Mouse (Mus musculus) gastrocnemius, adult 2 months (tissue): ENCODE data around the gene Avil. TPM values are rescaled to one million over a fixed set of nuclear protein-coding genes. Genes with fewer than 3 reads are reported as not detected.
"Not testable (repeated sequence)": the region's sequence is repeated elsewhere in the genome, so short reads cannot be mapped to it uniquely, and the experiment has no call there.

Experiments used
- DNase-seq: peaks from one replicate; pipeline ENCODE4 v3.0.0; 2022
- H3K27ac ChIP-seq: fragments of 200-600 bp; 2 replicates; pipeline ENCODE4 v1.8.1; 2022; ENCODE audit warnings: mild to moderate bottlenecking
- H3K4me3 ChIP-seq: fragments of 200-600 bp; 2 replicates; pipeline ENCODE4 v1.8.1; 2022; ENCODE audit warnings: mild to moderate bottlenecking, moderate library complexity
- CTCF ChIP-seq: fragments of 200-600 bp; IDR thresholded peaks from 2 replicates; pipeline ENCODE4 v1.8.1; 2022; ENCODE audit warnings: antibody characterized with exemption, mild to moderate bottlenecking, moderate library complexity
- intact Hi-C: fragments of 180-260 bp; cut with DNase I; formaldehyde crosslinking; loops from one replicate; pipeline ENCODE4 v1.15.1; 2025
- microRNA-seq: library from miRNA; unstranded; fragments of <30 nt; microRNA quantifications from one replicate; pipeline ENCODE4 v1.2.0, GENCODE M21; 2021
- total RNA-seq, 2 experiments: library from RNA; stranded (reverse); gene quantifications; 2 replicates each; pipeline ENCODE4 v1.2.3; 2021

Avil gene
- total RNA-seq, 2 experiments from 2014 or later = 3.2 to 5.7 TPM

GRCm38 (mm10) chr10:127061085-127061484 lies 60.6 kb downstream of the Avil start:
- intact Hi-C loops = no loop called here

DNA sequence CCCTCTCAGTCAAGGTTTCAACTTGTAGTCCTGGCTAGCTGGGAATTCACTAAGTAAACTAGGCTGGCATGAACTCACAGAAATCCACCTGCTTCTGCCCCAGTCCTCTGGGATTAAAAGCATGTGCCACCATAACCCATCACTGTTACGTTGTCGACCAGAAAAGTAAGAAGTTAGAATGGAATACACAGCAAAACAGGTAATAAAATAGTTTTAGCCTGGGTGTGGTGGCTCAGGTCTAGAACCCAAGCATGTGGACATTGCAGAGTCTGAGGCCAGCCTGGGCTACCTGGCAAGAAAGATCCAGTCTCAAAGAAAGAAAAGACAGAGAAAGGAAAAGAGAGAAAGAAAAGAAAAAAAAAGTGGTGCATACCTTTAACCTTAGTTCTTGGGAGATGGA lies 61.0 kb downstream of the Avil start:
- Histone ChIP-seq H3K4me3 (no peak overlapping the region), H3K27ac (no peak overlapping the region)
- intact Hi-C loops = no loop called here
- no peak for TF ChIP-seq CTCF
- DNase-seq = no peak

More at GRCm38 (mm10) chr10:127061085-127061484, 60.6 kb downstream of the Avil start:
- H3K27ac ChIP-seq = no peak overlapping the region
- no peak for TF ChIP-seq CTCF
- no peak for DNase-seq
- no peak overlapping the region for H3K4me3 ChIP-seq

GRCm38 (mm10) chr10:127062101-127062500 lies 61.6 kb downstream of the Avil start:
- DNase-seq, intact Hi-C loops, H3K4me3 ChIP-seq, H3K27ac ChIP-seq: not testable (repeated sequence)

- no peak for TF ChIP-seq CTCF
- intact Hi-C loops = no loop called here
- Histone ChIP-seq H3K4me3 (peak overlapping the region; percentile 92; the same call in 1 of the 2 replicates), H3K27ac (peak overlapping the region; percentile 58; the same call in 1 of the 2 replicates)
- DNase-seq = peak; percentile 5
Observed at GRCm38 (mm10) chr10:127062503-127062902, 62.0 kb downstream of the Avil start.

- 0 out of 2 replicates have a peak, but pooled peaks have one; percentile 2 for TF ChIP-seq CTCF
- intact Hi-C loops = no loop called here
- peak; percentile 99 for DNase-seq
- H3K4me3 ChIP-seq = peak within 1 kb of the TSS; percentile 92
- peak within 1 kb of the TSS; percentile 95 for H3K27ac ChIP-seq
Observed at GRCm38 (mm10) chr10:127063239-127063872, 62.8 kb downstream of the Avil start, which contains the start of gene Cdk4. Gene Cdk4 (plus strand): TSS chr10:127063534.

GRCm38 (mm10) chr10:127063913-127064870 lies 63.7 kb downstream of the Avil start:
- Histone ChIP-seq H3K4me3 (peak overlapping the region; percentile 92), H3K27ac (peak overlapping the region; percentile 95)
- DNase-seq = peak; percentile 14
- intact Hi-C loops = no loop called here
- TF ChIP-seq CTCF = no peak

- TF ChIP-seq CTCF = no peak
- DNase-seq = peak; percentile 15
- no peak overlapping the region for H3K27ac ChIP-seq
- H3K4me3 ChIP-seq = no peak overlapping the region
- intact Hi-C loops = no loop called here
Observed at GRCm38 (mm10) chr10:127065981-127066380, 65.5 kb downstream of the Avil start.

DNA sequence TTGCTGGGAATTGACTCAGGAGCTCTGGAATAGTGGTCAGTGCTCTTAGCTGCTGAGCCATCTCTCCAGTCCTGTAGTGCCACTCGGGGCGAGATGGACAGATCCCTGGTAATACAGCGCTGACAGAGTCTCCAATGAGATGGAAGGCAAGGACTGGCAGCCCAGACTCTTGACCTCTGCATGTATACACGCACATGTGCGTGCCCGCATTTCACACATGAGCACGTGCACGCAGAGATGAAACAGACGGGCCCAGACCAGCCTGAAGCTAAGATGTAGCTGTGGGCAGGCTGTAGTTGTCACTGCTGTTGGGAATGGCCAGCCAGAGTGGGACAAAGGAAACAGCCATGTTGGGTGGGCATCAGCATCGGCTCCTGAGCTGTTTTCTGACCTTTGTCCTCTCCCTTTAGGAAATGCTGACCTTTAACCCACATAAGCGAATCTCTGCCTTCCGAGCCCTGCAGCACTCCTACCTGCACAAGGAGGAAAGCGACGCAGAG lies 66.1 kb downstream of the Avil start:
- Histone ChIP-seq H3K27ac (no peak overlapping the region), H3K4me3 (no peak overlapping the region)
- intact Hi-C loops = no loop called here
- peak; percentile 13 for DNase-seq
- TF ChIP-seq CTCF = no peak

DNA sequence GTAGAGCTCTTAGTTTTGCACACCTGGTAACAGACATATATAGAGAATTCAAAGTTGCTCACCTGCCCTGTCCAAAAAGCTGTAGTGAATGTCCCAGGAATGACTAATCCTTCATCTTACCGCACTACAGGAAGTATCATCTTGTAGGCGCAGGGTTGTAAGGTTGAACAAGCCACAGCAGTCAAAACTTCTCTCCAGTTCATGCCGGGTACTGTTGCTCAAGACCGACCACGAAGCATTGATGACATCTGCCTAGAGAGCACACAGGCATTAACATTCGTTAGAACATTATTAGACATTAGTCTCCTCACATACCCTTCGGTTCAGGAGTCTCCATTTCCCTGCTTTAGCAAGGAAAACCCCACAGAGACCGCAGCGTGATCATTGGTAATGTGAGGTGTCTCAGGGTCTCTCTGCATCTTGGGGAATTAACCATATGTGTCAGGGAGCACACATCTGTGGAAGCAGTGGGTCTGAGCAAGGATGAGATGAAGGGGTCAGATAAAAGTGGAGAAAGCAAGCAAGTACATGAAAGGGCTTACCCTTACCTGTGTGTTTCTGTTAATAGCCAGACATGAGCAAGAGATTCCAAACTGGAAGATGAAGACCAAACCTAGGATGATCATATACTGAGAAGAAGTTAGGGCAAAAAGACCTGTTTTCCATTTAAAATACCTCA lies 68.0 kb downstream of the Avil start:
- peak overlapping the region; percentile 91; the same call in 1 of the 2 replicates for H3K4me3 ChIP-seq
- no peak overlapping the region for H3K27ac ChIP-seq

DNA sequence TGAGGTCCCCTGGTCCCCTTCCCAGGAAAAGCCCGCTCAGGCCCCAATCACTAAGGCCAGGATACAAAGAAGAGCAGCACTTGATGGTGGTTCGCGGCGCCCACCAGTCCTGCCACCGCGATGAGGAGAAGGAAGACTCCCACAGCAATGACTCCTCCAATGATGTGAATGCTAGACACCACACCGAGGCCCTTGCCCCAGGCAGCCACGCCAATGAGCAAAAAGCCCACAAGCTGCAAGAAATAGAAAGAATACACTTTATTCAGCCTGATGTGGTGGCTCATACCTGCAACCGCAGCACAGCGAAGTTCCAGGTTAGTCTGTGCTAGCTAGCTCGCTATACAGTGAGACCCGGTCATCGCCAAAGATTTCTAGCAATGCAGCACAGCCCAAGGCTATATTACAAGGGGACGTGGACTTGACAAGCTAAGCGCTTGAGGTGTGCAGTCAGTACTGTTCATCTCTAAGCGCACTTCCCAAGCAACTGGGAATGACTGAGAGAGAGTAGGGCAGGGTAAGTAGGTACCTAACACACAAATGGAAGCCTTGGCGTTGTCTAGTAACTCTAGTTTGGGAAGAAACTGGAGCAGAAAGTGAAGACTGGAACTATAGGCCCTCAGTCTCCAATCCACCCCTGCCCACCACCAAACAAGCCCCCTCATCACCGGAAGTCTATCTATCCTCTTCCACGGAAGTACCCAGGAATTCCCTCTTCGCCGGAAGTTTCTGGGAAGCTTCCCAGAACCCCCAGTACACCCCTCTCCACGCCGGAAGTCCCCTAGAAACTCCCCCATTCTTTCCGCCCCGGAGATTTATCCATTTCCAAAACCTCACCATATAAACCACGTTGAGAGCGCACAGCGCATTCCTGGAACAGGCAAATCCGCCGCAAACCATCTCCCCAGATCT lies 69.0 kb downstream of the Avil start:
- TF ChIP-seq CTCF = no peak
- intact Hi-C loops = loop anchor here (10.0 kb wide), 1 partner anchor 605 kb away; no protein-coding TSS in a partner anchor
- DNase-seq = peak; percentile 17
- Histone ChIP-seq H3K27ac (peak overlapping the region; percentile 86), H3K4me3 (peak overlapping the region; percentile 91)

More for the DNA sequence above, 68.0 kb downstream of the Avil start:
- no peak for TF ChIP-seq CTCF
- DNase-seq = no peak
- intact Hi-C loops = no loop called here

Small RNA genes within 50 kb of the gene (microRNA-seq; reads per million reads assigned to microRNA genes)
- gene Mir26a-2 (301 reads per million, percentile 61 among the genes with 10 or more reads in this experiment), gene Mir546 (not detected)

Other genes with a start within 250 kb of the Avil start
- 1 to 10 TPM; 1.6 to 2.2 TPM for gene Atp23, start 99.4 kb upstream of the Avil start, total RNA-seq
- 10 to 100 TPM; 94.0 to 99.2 TPM for gene Ctdsp2, start 22.0 kb upstream of the Avil start, total RNA-seq
- gene Tsfm, start 30.1 kb downstream of the Avil start, total RNA-seq = 10 to 100 TPM; 15.0 to 28.8 TPM
- 10 to 100 TPM in 1 of 2 experiments, 1 to 10 TPM in 1; 9.5 to 10.5 TPM for gene Mettl1, start 40.7 kb downstream of the Avil start, total RNA-seq
- under 1 TPM; 0.08 TPM for gene Eef1akmt3, start 40.8 kb downstream of the Avil start, total RNA-seq
- gene Cyp27b1, start 47.5 kb downstream of the Avil start, total RNA-seq = under 1 TPM in 1 of 2 experiments, not detected in 1; 0.11 TPM
- 1 to 10 TPM in 1 of 2 experiments, under 1 TPM in 1; 0.45 to 1.2 TPM for gene March9, start 59.5 kb downstream of the Avil start, total RNA-seq
- gene Cdk4, start 62.8 kb downstream of the Avil start, total RNA-seq = 10 to 100 TPM; 33.5 to 40.5 TPM
- 10 to 100 TPM; 21.6 to 29.9 TPM for gene Tspan31, start 69.6 kb downstream of the Avil start, total RNA-seq
- gene Agap2, start 74.6 kb downstream of the Avil start, total RNA-seq = 1 to 10 TPM; 1.6 TPM
- 10 to 100 TPM; 10.9 to 15.1 TPM for gene Os9, start 120.4 kb downstream of the Avil start, total RNA-seq
- gene B4galnt1, start 164.5 kb downstream of the Avil start, total RNA-seq = under 1 TPM; 0.66 to 0.89 TPM
- gene Slc26a10, start 179.9 kb downstream of the Avil start, total RNA-seq = 1 to 10 TPM; 4.1 to 5.4 TPM
- gene Arhgef25, start 189.4 kb downstream of the Avil start, total RNA-seq = 1 to 10 TPM; 8.5 to 8.8 TPM
- 10 to 100 TPM; 20.8 to 25.6 TPM for gene Dtx3, start 195.0 kb downstream of the Avil start, total RNA-seq
- gene Pip4k2c, start 210.9 kb downstream of the Avil start, total RNA-seq = 1 to 10 TPM; 7.6 to 7.9 TPM